Comparison of ENCODE assay signal across 8 mouse cellular contexts in genomic region chr15:30427342-30427741, GRCm38 (mm10).
DNase-seq lines count a peak whose midpoint lies in the region; ATAC-seq and TF ChIP-seq lines count a peak whose summit lies in the region.

No protein-coding gene starts in this region.

- in situ Hi-C loops in ES-E14 (cut with MboI; ENCODE audit: low sequenced_read_pairs in 2 of 2, unreplicated experiment in 2 of 2) = no loop called here

- ATAC-seq in hematopoietic stem cell, adult 5-6 weeks (replicated peaks in 1 of 2; ENCODE audit: insufficient read depth in 1 of 2, low FRiP score in 2 of 2, low TSS enrichment in 1 of 2, low read depth in 1 of 2, poor library complexity in 2 of 2, severe bottlenecking in 2 of 2) = peak; percentile 62 to 75
- 0 out of 2 replicates have a peak, but pooled peaks have one; percentile 36 for ATAC-seq in midbrain, embryonic 16.5 days

- H3K4me3 ChIP-seq in ES-E14 (ENCODE audit: insufficient read depth in 1 of 2, low read depth in 1 of 2, low read length in 2 of 2, poor library complexity in 1 of 2, severe bottlenecking in 1 of 2) = no peak overlapping the region
- no peak overlapping the region for H3K4me3 ChIP-seq in midbrain, embryonic 16.5 days (ENCODE audit: low read depth, low read length)

- H3K27me3 ChIP-seq in midbrain, embryonic 16.5 days (ENCODE audit: control insufficient read depth, insufficient read depth, low read depth, low read length) = no peaks in the 10 kb centered on the region

- peak; percentile 11 for DNase-seq in kidney, adult 9 months
- DNase-seq in kidney, adult 11 months = no peak
- peak; percentile 47 for DNase-seq in ES-E14 (ENCODE audit: low read depth, low spot score)
- peak; percentile 5 for DNase-seq in adrenal gland, postnatal 14 days
- no peak for DNase-seq in gastrocnemius, adult 8-10 months (ENCODE audit: low spot score in 2 of 2)
- no peak for DNase-seq in urinary bladder, postnatal 36 days (ENCODE audit: low spot score in 2 of 2)

- H3K27ac ChIP-seq in ES-E14 (ENCODE audit: insufficient read depth, low read depth, low read length, poor library complexity, severe bottlenecking) = no peak overlapping the region
- no peak overlapping the region for H3K27ac ChIP-seq in midbrain, embryonic 16.5 days (ENCODE audit: low read length)

- no peaks in the 10 kb centered on the region for H3K4me1 ChIP-seq in ES-E14 (ENCODE audit: control insufficient read depth in 2 of 2, insufficient read depth in 2 of 2, low read length in 2 of 2, poor library complexity in 1 of 2)
- H3K4me1 ChIP-seq in midbrain, embryonic 16.5 days (ENCODE audit: control insufficient read depth, insufficient read depth, low read length) = no peaks in the 10 kb centered on the region

- H3K9me3 ChIP-seq in ES-E14 (ENCODE audit: control insufficient read depth, insufficient read depth, low read depth, low read length) = no peaks in the 10 kb centered on the region
- H3K9me3 ChIP-seq in midbrain, embryonic 16.5 days (replicated peaks; ENCODE audit: control insufficient read depth, low read length, poor library complexity, severe bottlenecking) = no peaks in the 10 kb centered on the region

- H3K9ac ChIP-seq in ES-E14 (ENCODE audit: insufficient read depth, low read depth, low read length, poor library complexity, severe bottlenecking) = no peak overlapping the region
- H3K9ac ChIP-seq in midbrain, embryonic 16.5 days (ENCODE audit: low read depth, low read length) = no peak overlapping the region

- no peaks in the 10 kb centered on the region for H3K36me3 ChIP-seq in ES-E14 (ENCODE audit: control insufficient read depth, insufficient read depth, low read length, poor library complexity, severe bottlenecking)
- H3K36me3 ChIP-seq in midbrain, embryonic 16.5 days (ENCODE audit: control insufficient read depth, insufficient read depth, low read length) = no peaks in the 10 kb centered on the region

- H3K4me2 ChIP-seq in midbrain, embryonic 16.5 days (ENCODE audit: low read length) = no peak overlapping the region

- 13% methylated on average over 2 of the region's 2 CpGs for WGBS in midbrain, embryonic 16.5 days

TF ChIP-seq in ES-E14, 5 proteins besides CTCF, POLR2A, EP300 and RAD21:
- TF ChIP-seq CHD2 (IDR thresholded peaks at IDR 0.05; ENCODE audit: low read depth, low read length) (no peak), HCFC1 (IDR thresholded peaks at IDR 0.05; ENCODE audit: borderline replicate concordance, insufficient read depth, low read length) (no peak), ZC3H11A (IDR thresholded peaks at IDR 0.05; ENCODE audit: borderline replicate concordance, low read depth, low read length) (no peak), ZNF384 (IDR thresholded peaks at IDR 0.05; ENCODE audit: low read depth, low read length) (no peak), MAFK (IDR thresholded peaks at IDR 0.05; ENCODE audit: insufficient read depth, low read depth, low read length) (no peak)

Comparison
In these comparisons a context has a peak if more than half of its experiments do, and no peak if none do; other contexts are left out.
1. DNase-seq: peak in kidney, adult 9 months (single experiment), ES-E14 (single experiment) and adrenal gland, postnatal 14 days (single experiment); none in kidney, adult 11 months (single experiment), gastrocnemius, adult 8-10 months (0 of 2) and urinary bladder, postnatal 36 days (0 of 2).